Mouse (Mus musculus): ENCODE data around the gene Baz1b. TPM values are rescaled to one million over a fixed set of nuclear protein-coding genes. Genes with fewer than 3 reads are reported as not detected.

The Baz1b gene
- polyA plus RNA-seq, 1 experiment from 2014 or later: 37.0 TPM

DNA sequence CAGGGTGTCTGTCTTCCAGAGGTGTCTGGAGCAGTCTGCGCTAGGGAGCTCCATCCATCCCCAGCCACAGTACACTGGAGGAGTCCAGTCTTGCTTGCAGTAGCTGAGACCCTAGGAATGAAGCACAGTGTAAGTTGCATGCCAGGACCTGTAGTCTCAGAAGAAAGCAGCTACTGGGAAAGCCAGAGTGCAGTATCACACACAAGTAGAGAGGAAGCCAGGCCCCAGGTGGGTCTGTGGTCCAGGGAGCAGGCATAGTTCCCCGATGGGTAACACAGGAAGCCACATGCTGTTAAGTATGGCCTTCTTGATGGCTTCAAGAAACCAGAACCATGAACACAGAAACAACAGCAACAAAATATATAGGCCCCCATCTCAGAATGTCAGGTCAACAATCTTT lies 104.9 kb downstream of the Baz1b start:
- Histone ChIP-seq H3K4me1 (replicated peaks; ENCODE audit: control insufficient read depth, insufficient read depth, low read length) (no peaks in the 10 kb centered on the region), H3K36me3 (replicated peaks; ENCODE audit: control insufficient read depth, insufficient read depth) (no peaks in the 10 kb centered on the region), H3K4me3 (replicated peaks; ENCODE audit: low read length) (no peak overlapping the region), H3K4me2 (replicated peaks) (no peak overlapping the region), H3K9me3 (ENCODE audit: control insufficient read depth, low read length) (no peaks in the 10 kb centered on the region), H3K27me3 (ENCODE audit: control insufficient read depth, insufficient read depth, low read length) (no peaks in the 10 kb centered on the region), H3K9ac (no peak overlapping the region), H3K27ac (no peak overlapping the region)
- 94% methylated on average over 2 of the region's 2 CpGs for WGBS
- ATAC-seq (ENCODE audit: low FRiP score) (no peak), DNase-seq (ENCODE audit: low spot score) (no peak)

Small RNAs within 50 kb of the gene (microRNA-seq; reads per million reads assigned to microRNA genes)
- gene Gm25315: not detected

Other genes starting within 250 kb of the Baz1b start
- not detected in 2 replicates for gene Cldn4, start 240.3 kb upstream of the Baz1b start, polyA plus RNA-seq (2014; fragmentation: Nextera tagmentation; extraction: Ambion mirVana)
- gene Cldn3, start 201.1 kb upstream of the Baz1b start, polyA plus RNA-seq (2014; fragmentation: Nextera tagmentation; extraction: Ambion mirVana): 2.1 and 2.6 TPM in 2 replicates
- gene Abhd11, start 178.1 kb upstream of the Baz1b start, polyA plus RNA-seq (2014; fragmentation: Nextera tagmentation; extraction: Ambion mirVana): 62.7 and 72.3 TPM in 2 replicates
- 113 and 134 TPM in 2 replicates for gene Stx1a, start 163.8 kb upstream of the Baz1b start, polyA plus RNA-seq (2014; fragmentation: Nextera tagmentation; extraction: Ambion mirVana)
- 42.5 and 43.0 TPM in 2 replicates for gene Dnajc30, start 123.1 kb upstream of the Baz1b start, polyA plus RNA-seq (2014; fragmentation: Nextera tagmentation; extraction: Ambion mirVana)
- gene Bud23, start 122.3 kb upstream of the Baz1b start, polyA plus RNA-seq (2014; fragmentation: Nextera tagmentation; extraction: Ambion mirVana): 61.9 and 63.3 TPM in 2 replicates
- gene Vps37d, start 109.0 kb upstream of the Baz1b start, polyA plus RNA-seq (2014; fragmentation: Nextera tagmentation; extraction: Ambion mirVana): 32.9 and 37.1 TPM in 2 replicates
- 0.91 and 1.1 TPM in 2 replicates for gene Mlxipl, start 97.4 kb upstream of the Baz1b start, polyA plus RNA-seq (2014; fragmentation: Nextera tagmentation; extraction: Ambion mirVana)
- 15.6 and 16.0 TPM in 2 replicates for gene Tbl2, start 37.6 kb upstream of the Baz1b start, polyA plus RNA-seq (2014; fragmentation: Nextera tagmentation; extraction: Ambion mirVana)
- gene Bcl7b, start 19.0 kb upstream of the Baz1b start, polyA plus RNA-seq (2014; fragmentation: Nextera tagmentation; extraction: Ambion mirVana): 35.8 and 35.9 TPM in 2 replicates
- gene Fzd9, start 64.0 kb downstream of the Baz1b start, polyA plus RNA-seq (2014; fragmentation: Nextera tagmentation; extraction: Ambion mirVana): 14.7 and 15.9 TPM in 2 replicates
- 0.24 TPM in 1 of 2 replicates, not detected in the other for gene Fkbp6, start 162.8 kb downstream of the Baz1b start, polyA plus RNA-seq (2014; fragmentation: Nextera tagmentation; extraction: Ambion mirVana)
- gene Trim50, start 166.0 kb downstream of the Baz1b start, polyA plus RNA-seq (2014; fragmentation: Nextera tagmentation; extraction: Ambion mirVana): not detected in 2 replicates
- 21.1 and 21.9 TPM in 2 replicates for gene Nsun5, start 182.7 kb downstream of the Baz1b start, polyA plus RNA-seq (2014; fragmentation: Nextera tagmentation; extraction: Ambion mirVana)
- 12.4 and 12.7 TPM in 2 replicates for gene Pom121, start 207.3 kb downstream of the Baz1b start, polyA plus RNA-seq (2014; fragmentation: Nextera tagmentation; extraction: Ambion mirVana)